Mouse (Mus musculus): ENCODE results near the gene Mrpl14. TPM values are rescaled to one million over a fixed set of nuclear protein-coding genes. Genes with fewer than 3 reads are reported as not detected.
A peak's percentile ranks its signal among the peaks of the same experiment; 100 is the strongest.

Mrpl14 gene
- total RNA-seq, 2 experiments from 2014 or later = 42.0 to 45.8 TPM

- peak; percentile 76 to 81 for DNase-seq (ENCODE audit: low spot score in 2 of 2)
These were observed 32.2 kb downstream of the Mrpl14 start for GRCm38 (mm10) chr17:45718323-45718722.

GRCm38 (mm10) chr17:45723732-45724573 lies 37.8 kb downstream of the Mrpl14 start:
- peak; percentile 87 to 91 for DNase-seq (ENCODE audit: low spot score in 2 of 2)

- no peak for DNase-seq (ENCODE audit: low spot score in 2 of 2)
These were observed 38.4 kb downstream of the Mrpl14 start for GRCm38 (mm10) chr17:45724574-45724921.

- no peak for DNase-seq (ENCODE audit: low spot score in 2 of 2)
These were observed 40.1 kb downstream of the Mrpl14 start for GRCm38 (mm10) chr17:45726249-45726648.

- DNase-seq (ENCODE audit: low spot score in 2 of 2) = no peak
These were observed 41.4 kb downstream of the Mrpl14 start for GRCm38 (mm10) chr17:45727481-45727880.

- DNase-seq (ENCODE audit: low spot score in 2 of 2) = no peak
These were observed 42.0 kb downstream of the Mrpl14 start for GRCm38 (mm10) chr17:45727983-45728723.

- DNase-seq (ENCODE audit: low spot score in 2 of 2) = no peak
These were observed 43.3 kb downstream of the Mrpl14 start for GRCm38 (mm10) chr17:45729387-45729786.

GRCm38 (mm10) chr17:45730696-45731095 lies 44.6 kb downstream of the Mrpl14 start:
- no peak for DNase-seq (ENCODE audit: low spot score in 2 of 2)

- DNase-seq (ENCODE audit: low spot score in 2 of 2) = peak; percentile 88 to 92
These were observed 45.2 kb downstream of the Mrpl14 start for GRCm38 (mm10) chr17:45731172-45731864.

GRCm38 (mm10) chr17:45733038-45733734 lies 47.1 kb downstream of the Mrpl14 start:
- DNase-seq (ENCODE audit: low spot score in 2 of 2) = peak in 1 of 2 experiments; percentile 28

GRCm38 (mm10) chr17:45733735-45734301 lies 47.7 kb downstream of the Mrpl14 start, which contains the start of gene 1600014C23Rik:
TSS of gene 1600014C23Rik (minus strand) at chr17:45733844.
- peak; percentile 53 to 70 for DNase-seq (ENCODE audit: low spot score in 2 of 2)

- no peak for DNase-seq (ENCODE audit: low spot score in 2 of 2)
These were observed 48.2 kb downstream of the Mrpl14 start for GRCm38 (mm10) chr17:45734333-45734732.

- DNase-seq (ENCODE audit: low spot score in 2 of 2) = no peak
These were observed 48.8 kb downstream of the Mrpl14 start for GRCm38 (mm10) chr17:45734881-45735280.

GRCm38 (mm10) chr17:45735382-45736310 lies 49.5 kb downstream of the Mrpl14 start:
- peak; percentile 87 to 91 for DNase-seq (ENCODE audit: low spot score in 2 of 2)

- peak; percentile 86 to 92 for DNase-seq (ENCODE audit: low spot score in 2 of 2)
These were observed 50.4 kb downstream of the Mrpl14 start for GRCm38 (mm10) chr17:45736311-45737077.

GRCm38 (mm10) chr17:45737078-45737601 lies 51.0 kb downstream of the Mrpl14 start:
- DNase-seq (ENCODE audit: low spot score in 2 of 2) = no peak

- DNase-seq (ENCODE audit: low spot score in 2 of 2) = no peak
These were observed 56.4 kb downstream of the Mrpl14 start for GRCm38 (mm10) chr17:45742371-45743147.

- DNase-seq (ENCODE audit: low spot score in 2 of 2) = no peak
These were observed 59.5 kb downstream of the Mrpl14 start for GRCm38 (mm10) chr17:45745629-45746028.
